8 mouse cellular contexts compared by ENCODE assay signal in genomic region chr4:117834845-117835530, GRCm38 (mm10). TPM values are rescaled to one million over a fixed set of nuclear protein-coding genes. Genes with fewer than 3 reads are reported as not detected.
A peak's percentile ranks its signal among the peaks of the same experiment; 100 is the strongest.
DNase-seq lines count a peak whose midpoint lies in the region; ATAC-seq and TF ChIP-seq lines count a peak whose summit lies in the region.

No protein-coding gene starts in this region.

- H3K4me3 ChIP-seq in forebrain, embryonic 16.5 days (replicated peaks; ENCODE audit: low read length), result peak overlapping the region; percentile 79

- POLR2A ChIA-PET in Patski (lab: Charles Lee), result no interaction called here

- intact Hi-C loops in heart, postnatal 36 days (cut with DNase I), result loop anchor here (5.0 to 10.0 kb wide), 2 partner anchors 82 to 460 kb away; partner anchors contain the start of gene Ptprf

- WGBS in forebrain, embryonic 16.5 days, result under 1% methylated on average over 32 of the region's 36 CpGs

- in situ Hi-C loops in Patski (cut with MboI; ENCODE audit: low pct_unique_long_range_greater_than_20kb), result loop anchor here (5.0 kb wide), 1 partner anchor 247 kb away; no protein-coding TSS in a partner anchor

- CTCF ChIA-PET in Patski (lab: Charles Lee), result no interaction called here

- H3K27ac ChIP-seq in forebrain, embryonic 16.5 days (ENCODE audit: low read length), result peak overlapping the region; percentile 77

- H3K9me3 ChIP-seq in forebrain, embryonic 16.5 days (ENCODE audit: control insufficient read depth, low read length), result no peaks in the 10 kb centered on the region

- H3K4me1 ChIP-seq in forebrain, embryonic 16.5 days (replicated peaks; ENCODE audit: control insufficient read depth, insufficient read depth, low read length), result peaks cover 12% of the 10 kb centered on the region

- peak; percentile 36 for ATAC-seq in Patski
- peak; percentile 37 for ATAC-seq in forebrain, embryonic 16.5 days

- H3K4me2 ChIP-seq in forebrain, embryonic 16.5 days (ENCODE audit: low read length), result peak overlapping the region; percentile 98

- H3K36me3 ChIP-seq in forebrain, embryonic 16.5 days (ENCODE audit: control insufficient read depth, insufficient read depth), result no peaks in the 10 kb centered on the region

- peak overlapping the region; percentile 79 for H3K9ac ChIP-seq in forebrain, embryonic 16.5 days (replicated peaks; ENCODE audit: low read depth, low read length)

- TF ChIP-seq CTCF in Patski (IDR thresholded peaks at IDR 0.05), result no peak

- DNase-seq in Patski (ENCODE audit: low read depth, low spot score), result no peak
- peak; percentile 50 for DNase-seq in cerebellum, adult 8-10 months
- peak; percentile 64 to 70 for DNase-seq in heart, postnatal 36 days
- peak; percentile 53 to 55 for DNase-seq in layer of hippocampus, postnatal 14 days (ENCODE audit: low spot score in 2 of 2)
- peak; percentile 89 for DNase-seq in lung, postnatal 25 days (ENCODE audit: low spot score)
- peak; percentile 63 for DNase-seq in right cerebral cortex, adult 18-20 months
- peak; percentile 65 for DNase-seq in urinary bladder, postnatal 25 days (ENCODE audit: low spot score)

- H3K27me3 ChIP-seq in Patski, result no peaks in the 10 kb centered on the region
- no peaks in the 10 kb centered on the region for H3K27me3 ChIP-seq in forebrain, embryonic 16.5 days (replicated peaks; ENCODE audit: control insufficient read depth, insufficient read depth, low read length)

RNA-seq across cellular contexts. Expression of gene Slc6a9, which starts 0.7 kb away (rescaled TPM):
- polyA plus RNA-seq in Patski (2021), result 12.8 TPM
- polyA plus RNA-seq in forebrain, embryonic 16.5 days (2015; fragmentation: Nextera tagmentation; extraction: Ambion mirVana), result 12.0 and 16.2 TPM in 2 replicates
- 1 to 10 TPM; 4.3 to 4.7 TPM for total RNA-seq in heart, postnatal 36 days (2021)
- total RNA-seq in layer of hippocampus, postnatal 14 days (2021), result 10 to 100 TPM; 30.3 to 40.9 TPM

RNA-seq across cellular contexts. Expression of gene Ccdc24, which starts 37.4 kb away (rescaled TPM):
- polyA plus RNA-seq in Patski (2021), result 0.78 TPM
- polyA plus RNA-seq in forebrain, embryonic 16.5 days (2015; fragmentation: Nextera tagmentation; extraction: Ambion mirVana), result 2.0 and 2.4 TPM in 2 replicates
- total RNA-seq in heart, postnatal 36 days (2021), result under 1 TPM; 0.08 to 0.33 TPM
- 1 to 10 TPM in 1 of 2 experiments, under 1 TPM in 1; 0.85 to 1.5 TPM for total RNA-seq in layer of hippocampus, postnatal 14 days (2021)

RNA-seq across cellular contexts. Expression of gene B4galt2, which starts 48.3 kb away (rescaled TPM):
- polyA plus RNA-seq in Patski (2021), result 26.0 TPM
- 47.8 and 47.9 TPM in 2 replicates for polyA plus RNA-seq in forebrain, embryonic 16.5 days (2015; fragmentation: Nextera tagmentation; extraction: Ambion mirVana)
- total RNA-seq in heart, postnatal 36 days (2021), result 1 to 10 TPM; 4.7 to 5.2 TPM
- 10 to 100 TPM; 94.4 to 99.7 TPM for total RNA-seq in layer of hippocampus, postnatal 14 days (2021)

RNA-seq across cellular contexts. Expression of gene Atp6v0b, which starts 52.1 kb away (rescaled TPM):
- polyA plus RNA-seq in Patski (2021), result 236 TPM
- polyA plus RNA-seq in forebrain, embryonic 16.5 days (2015; fragmentation: Nextera tagmentation; extraction: Ambion mirVana), result 426 and 531 TPM in 2 replicates
- total RNA-seq in heart, postnatal 36 days (2021), result 100 to 1,000 TPM; 116 to 120 TPM
- 100 to 1,000 TPM; 433 TPM for total RNA-seq in layer of hippocampus, postnatal 14 days (2021)

RNA-seq across cellular contexts. Expression of gene Dph2, which starts 56.8 kb away (rescaled TPM):
- polyA plus RNA-seq in Patski (2021), result 7.0 TPM
- 29.8 and 30.1 TPM in 2 replicates for polyA plus RNA-seq in forebrain, embryonic 16.5 days (2015; fragmentation: Nextera tagmentation; extraction: Ambion mirVana)
- total RNA-seq in heart, postnatal 36 days (2021), result 1 to 10 TPM; 2.9 to 5.0 TPM
- total RNA-seq in layer of hippocampus, postnatal 14 days (2021), result 10 to 100 TPM; 10.0 to 10.2 TPM

Comparison
In these comparisons a context has a peak if more than half of its experiments do, and no peak if none do; other contexts are left out.
1. RNA of gene Slc6a9, which starts 0.7 kb away (total RNA-seq): 30.3 to 40.9 TPM in layer of hippocampus, postnatal 14 days; 4.3 to 4.7 TPM in heart, postnatal 36 days; every median in the first group is over 4 times any median in the second.
2. RNA of gene B4galt2, which starts 48.3 kb away (total RNA-seq): 94.4 to 99.7 TPM in layer of hippocampus, postnatal 14 days; 4.7 to 5.2 TPM in heart, postnatal 36 days; every median in the first group is over 10 times any median in the second.